Mouse (Mus musculus) heart, adult 2 months (tissue): Measurements from ENCODE around the gene Ciart.

Experiments used
- CTCF ChIP-seq: fragments of 200-600 bp; IDR thresholded peaks from 2 replicates; pipeline ENCODE4 v1.8.1; 2022; ENCODE audit warnings: antibody characterized with exemption, mild to moderate bottlenecking, moderate library complexity
- POLR2A ChIP-seq: fragments of 200-500 bp; IDR thresholded peaks from 2 replicates; pipeline ENCODE4 v1.6.1; 2011; ENCODE audit warnings: mild to moderate bottlenecking, low read depth, low read length, control low read depth; ENCODE audit not compliant: insufficient read depth

GRCm38 (mm10) chr3:95856115-95856514 lies 25.9 kb downstream of the Ciart start:
- TF ChIP-seq POLR2A (no peak), CTCF (no peak)
